Mouse (Mus musculus): Measurements from ENCODE around the gene Irf8.

- TF ChIP-seq CTCF (IDR thresholded peaks at IDR 0.05; ENCODE audit: borderline replicate concordance, insufficient read depth, low read depth, low read length) (no peak), POLR2A (IDR thresholded peaks at IDR 0.05; ENCODE audit: borderline replicate concordance, insufficient read depth, low read length) (no peak)
Measured at GRCm38 (mm10) chr8:120797019-120797727, 61.0 kb downstream of the Irf8 start.
